Mouse (Mus musculus) pancreas, adult 10 weeks (tissue): ENCODE data around the gene Rfx1. TPM values are rescaled to one million over a fixed set of nuclear protein-coding genes. Genes with fewer than 3 reads are reported as not detected.

Experiments
- polyA plus RNA-seq: library from polyadenylated mRNA; stranded (reverse); fragments of 350-450 nt; fragmentation: Illumina TruSeq; extraction: RNeasy Lipid Tissue Mini Kit (QIAGEN cat#74804); gene quantifications from one replicate; pipeline ENCODE4 v1.2.3, GENCODE M21; 2015; ENCODE audit warnings: low read depth, low replicate concordance; ENCODE audit not compliant: insufficient read depth

The Rfx1 gene
- 5.4 TPM for polyA plus RNA-seq

GRCm38 (mm10) chr8:84066291-84066930 is at the start of gene Rfx1:
Rfx1 (plus strand) TSS chr8:84066834.

GRCm38 (mm10) chr8:84021096-84021495 is 45.5 kb upstream of the Rfx1 start, which contains the start of gene Palm3:
Palm3 (plus strand) TSS chr8:84021471.

GRCm38 (mm10) chr8:84042066-84042947 is 24.3 kb upstream of the Rfx1 start, which contains the start of gene Il27ra:
Il27ra (minus strand) TSS chr8:84042589.

GRCm38 (mm10) chr8:84044900-84045299 is 21.7 kb upstream of the Rfx1 start, which contains the start of gene Rln3:
Rln3 (minus strand) TSS chr8:84045000.

GRCm38 (mm10) chr8:84065037-84065436 is 1.6 kb upstream of the Rfx1 start, which contains the start of gene Gm10643:
Gm10643 (minus strand) TSS chr8:84065137.

GRCm38 (mm10) chr8:84104697-84105609 is 38.3 kb downstream of the Rfx1 start, which contains the start of gene Dcaf15:
Dcaf15 (minus strand) TSS chr8:84104768.

GRCm38 (mm10) chr8:84125656-84126055 is 59.0 kb downstream of the Rfx1 start, which contains the start of gene Podnl1:
Podnl1 (plus strand) TSS chr8:84125989.

Other genes starting within 250 kb of the Rfx1 start
- 7.4 TPM for gene Adgrl1, start 166.7 kb upstream of the Rfx1 start, polyA plus RNA-seq
- 1.7 TPM for gene Gm10644, start 111.6 kb upstream of the Rfx1 start, polyA plus RNA-seq
- gene Asf1b, start 111.3 kb upstream of the Rfx1 start, polyA plus RNA-seq: 0.78 TPM
- 14.2 TPM for gene Prkaca, start 93.8 kb upstream of the Rfx1 start, polyA plus RNA-seq
- 15.6 TPM for gene Samd1, start 69.2 kb upstream of the Rfx1 start, polyA plus RNA-seq
- not detected for gene 1700067K01Rik, start 65.3 kb upstream of the Rfx1 start, polyA plus RNA-seq
- gene 2210011C24Rik, start 54.7 kb upstream of the Rfx1 start, polyA plus RNA-seq: not detected
- gene Palm3, start 45.4 kb upstream of the Rfx1 start, polyA plus RNA-seq: 2.5 TPM
- gene Il27ra, start 24.2 kb upstream of the Rfx1 start, polyA plus RNA-seq: 0.90 TPM
- not detected for gene Rln3, start 21.8 kb upstream of the Rfx1 start, polyA plus RNA-seq
- not detected for gene Gm10643, start 1.7 kb upstream of the Rfx1 start, polyA plus RNA-seq
- gene Dcaf15, start 37.9 kb downstream of the Rfx1 start, polyA plus RNA-seq: 4.5 TPM
- gene Podnl1, start 59.2 kb downstream of the Rfx1 start, polyA plus RNA-seq: not detected
- 6.1 TPM for gene Cc2d1a, start 81.1 kb downstream of the Rfx1 start, polyA plus RNA-seq
- not detected for gene 4930432K21Rik, start 81.2 kb downstream of the Rfx1 start, polyA plus RNA-seq
- not detected for gene Nanos3, start 118.4 kb downstream of the Rfx1 start, polyA plus RNA-seq
- gene Zswim4, start 170.2 kb downstream of the Rfx1 start, polyA plus RNA-seq: 0.96 TPM
- gene D8Ertd738e, start 182.9 kb downstream of the Rfx1 start, polyA plus RNA-seq: 75.9 TPM
- gene Mri1, start 190.5 kb downstream of the Rfx1 start, polyA plus RNA-seq: 6.5 TPM
- 9.7 TPM for gene Ccdc130, start 203.5 kb downstream of the Rfx1 start, polyA plus RNA-seq